22 mouse cellular contexts compared by ENCODE assay signal in genomic region chr4:124016401-124016800, GRCm38 (mm10).
DNase-seq lines count a peak whose midpoint lies in the region; ATAC-seq lines count a peak whose summit lies in the region.
"Had no signal": no experiment of that assay in that cellular context is flagged by ENCODE, and none has a peak within 500 bp of the region (broad histone marks: within the 10 kb centered on the region; RNA-seq: fewer than 3 reads in every experiment).

No protein-coding gene starts in this region.

- H3K4me2 ChIP-seq in embryonic facial prominence, embryonic 14.5 days (ENCODE audit: low read depth, low read length), result no peak overlapping the region
- H3K4me2 ChIP-seq: embryonic facial prominence, embryonic 13.5 days; neural tube, embryonic 13.5 days had no signal

- no peak overlapping the region for H3K9ac ChIP-seq in embryonic facial prominence, embryonic 14.5 days (ENCODE audit: low read depth, low read length)
- H3K9ac ChIP-seq: embryonic facial prominence, embryonic 13.5 days; neural tube, embryonic 13.5 days had no signal

- no peak overlapping the region for H3K4me3 ChIP-seq in embryonic facial prominence, embryonic 14.5 days (ENCODE audit: low read depth, low read length)
- H3K4me3 ChIP-seq in embryonic facial prominence, embryonic 10.5 days, result no peak overlapping the region
- H3K4me3 ChIP-seq: embryonic facial prominence, embryonic 13.5 days; forebrain, embryonic 10.5 days; heart, embryonic 10.5 days; hindbrain, embryonic 10.5 days; megakaryocyte, embryonic 14.5 days; neural tube, embryonic 13.5 days had no signal

- no peaks in the 10 kb centered on the region for H3K36me3 ChIP-seq in embryonic facial prominence, embryonic 14.5 days (ENCODE audit: control insufficient read depth, insufficient read depth, low read length)
- H3K36me3 ChIP-seq in embryonic facial prominence, embryonic 10.5 days (replicated peaks), result no peaks in the 10 kb centered on the region
- H3K36me3 ChIP-seq: embryonic facial prominence, embryonic 13.5 days; forebrain, embryonic 10.5 days; heart, embryonic 10.5 days; hindbrain, embryonic 10.5 days; neural tube, embryonic 13.5 days had no signal

- H3K9me3 ChIP-seq in embryonic facial prominence, embryonic 14.5 days (ENCODE audit: control insufficient read depth, low read length), result no peaks in the 10 kb centered on the region
- no peaks in the 10 kb centered on the region for H3K9me3 ChIP-seq in embryonic facial prominence, embryonic 10.5 days
- H3K9me3 ChIP-seq: embryonic facial prominence, embryonic 13.5 days; forebrain, embryonic 10.5 days; heart, embryonic 10.5 days; hindbrain, embryonic 10.5 days; neural tube, embryonic 13.5 days had no signal

- DNase-seq in embryonic facial prominence, embryonic 14.5 days (ENCODE audit: low spot score), result peak; percentile 48
- no peak for DNase-seq in embryonic facial prominence, embryonic 10.5 days (ENCODE audit: low spot score)
- DNase-seq in lung, postnatal 10 days, result peak; percentile 10
- no peak for DNase-seq in lung, postnatal 14 days
- DNase-seq in fat pad, adult 2 months (ENCODE audit: extremely low read depth, low read depth, low spot score), result peak; percentile 47
- no peak for DNase-seq in layer of hippocampus, postnatal 36 days
- DNase-seq in ovary, postnatal 14 days (ENCODE audit: low spot score), result no peak
- DNase-seq: cerebellum, adult 9-11 months; gastrocnemius, postnatal 36 days; kidney, adult 18-20 months; kidney, postnatal 10 days; liver; midbrain, embryonic 14.5 days; thymus, adult 18-20 months; thymus, postnatal 4 days had no signal

- WGBS in embryonic facial prominence, embryonic 14.5 days, result 53% methylated on average over 3 of the region's 3 CpGs
- 76% methylated on average over 3 of the region's 3 CpGs for WGBS in embryonic facial prominence, embryonic 10.5 days

- no peak for ATAC-seq in embryonic facial prominence, embryonic 14.5 days (ENCODE audit: low read depth)
- ATAC-seq: activated CD4-positive, CD25-positive, alpha-beta regulatory T cell, adult 4 months had no signal

- H3K4me1 ChIP-seq in embryonic facial prominence, embryonic 14.5 days (ENCODE audit: control insufficient read depth, insufficient read depth, low read length), result no peaks in the 10 kb centered on the region
- peaks cover 4% of the 10 kb centered on the region for H3K4me1 ChIP-seq in embryonic facial prominence, embryonic 10.5 days
- H3K4me1 ChIP-seq: embryonic facial prominence, embryonic 13.5 days; heart, embryonic 10.5 days; megakaryocyte, embryonic 14.5 days; neural tube, embryonic 13.5 days had no signal

- no peaks in the 10 kb centered on the region for H3K27me3 ChIP-seq in embryonic facial prominence, embryonic 14.5 days (replicated peaks; ENCODE audit: control insufficient read depth, insufficient read depth, low read length)
- no peaks in the 10 kb centered on the region for H3K27me3 ChIP-seq in embryonic facial prominence, embryonic 10.5 days (replicated peaks; ENCODE audit: low read depth, poor library complexity, severe bottlenecking)
- H3K27me3 ChIP-seq: embryonic facial prominence, embryonic 13.5 days had no signal

- H3K27ac ChIP-seq in embryonic facial prominence, embryonic 14.5 days (replicated peaks; ENCODE audit: low read depth, low read length), result no peak overlapping the region
- H3K27ac ChIP-seq in embryonic facial prominence, embryonic 10.5 days (replicated peaks), result no peak overlapping the region
- H3K27ac ChIP-seq: embryonic facial prominence, embryonic 13.5 days; forebrain, embryonic 10.5 days; heart, embryonic 10.5 days; hindbrain, embryonic 10.5 days; neural tube, embryonic 13.5 days had no signal

Comparison
In these comparisons a context has a peak if more than half of its experiments do, and no peak if none do; other contexts are left out.
1. DNase-seq: peak in embryonic facial prominence, embryonic 14.5 days (single experiment), lung, postnatal 10 days (single experiment) and fat pad, adult 2 months (single experiment); none in embryonic facial prominence, embryonic 10.5 days (single experiment), lung, postnatal 14 days (single experiment), layer of hippocampus, postnatal 36 days (0 of 2) and ovary, postnatal 14 days (single experiment).